Mouse (Mus musculus): ENCODE measurements around the gene Dchs2. TPM values are rescaled to one million over a fixed set of nuclear protein-coding genes. Genes with fewer than 3 reads are reported as not detected.

Dchs2 gene
- total RNA-seq, 1 experiment: 0.22 TPM

GRCm38 (mm10) chr3:83201286-83201980 lies 73.7 kb downstream of the Dchs2 start:
- no peaks in the 10 kb centered on the region for H3K4me1 ChIP-seq (ENCODE audit: control insufficient read depth in 2 of 2, insufficient read depth in 2 of 2, low read length in 2 of 2, poor library complexity in 1 of 2)
- DNase-seq (ENCODE audit: low read depth, low spot score): no peak
- H3K4me3 ChIP-seq (ENCODE audit: insufficient read depth in 1 of 2, low read depth in 1 of 2, low read length in 2 of 2, poor library complexity in 1 of 2, severe bottlenecking in 1 of 2): no peak overlapping the region
- no peaks in the 10 kb centered on the region for H3K36me3 ChIP-seq (ENCODE audit: control insufficient read depth, insufficient read depth, low read length, poor library complexity, severe bottlenecking)
- no peak overlapping the region for H3K27ac ChIP-seq (ENCODE audit: insufficient read depth, low read depth, low read length, poor library complexity, severe bottlenecking)
- TF ChIP-seq HCFC1 (IDR thresholded peaks at IDR 0.05; ENCODE audit: borderline replicate concordance, insufficient read depth, low read length): no peak
- no peak for TF ChIP-seq CHD2 (IDR thresholded peaks at IDR 0.05; ENCODE audit: low read depth, low read length)
- TF ChIP-seq ZC3H11A (IDR thresholded peaks at IDR 0.05; ENCODE audit: borderline replicate concordance, low read depth, low read length): no peak
- no peak for TF ChIP-seq MAFK (IDR thresholded peaks at IDR 0.05; ENCODE audit: insufficient read depth, low read depth, low read length)
- no peak for TF ChIP-seq ZNF384 (IDR thresholded peaks at IDR 0.05; ENCODE audit: low read depth, low read length)
- H3K9me3 ChIP-seq (ENCODE audit: control insufficient read depth, insufficient read depth, low read depth, low read length): no peaks in the 10 kb centered on the region
- no peak overlapping the region for H3K9ac ChIP-seq (ENCODE audit: insufficient read depth, low read depth, low read length, poor library complexity, severe bottlenecking)
- in situ Hi-C loops (cut with MboI; ENCODE audit: low sequenced_read_pairs in 2 of 2, unreplicated experiment in 2 of 2): no loop called here

GRCm38 (mm10) chr3:83205073-83205668 lies 77.4 kb downstream of the Dchs2 start:
- Histone ChIP-seq H3K4me1 (ENCODE audit: control insufficient read depth in 2 of 2, insufficient read depth in 2 of 2, low read length in 2 of 2, poor library complexity in 1 of 2) (no peaks in the 10 kb centered on the region), H3K9ac (ENCODE audit: insufficient read depth, low read depth, low read length, poor library complexity, severe bottlenecking) (no peak overlapping the region), H3K36me3 (ENCODE audit: control insufficient read depth, insufficient read depth, low read length, poor library complexity, severe bottlenecking) (no peaks in the 10 kb centered on the region), H3K27ac (ENCODE audit: insufficient read depth, low read depth, low read length, poor library complexity, severe bottlenecking) (no peak overlapping the region), H3K9me3 (ENCODE audit: control insufficient read depth, insufficient read depth, low read depth, low read length) (no peaks in the 10 kb centered on the region), H3K4me3 (ENCODE audit: insufficient read depth in 1 of 2, low read depth in 1 of 2, low read length in 2 of 2, poor library complexity in 1 of 2, severe bottlenecking in 1 of 2) (no peak overlapping the region)
- TF ChIP-seq CHD2 (IDR thresholded peaks at IDR 0.05; ENCODE audit: low read depth, low read length): no peak
- no peak for TF ChIP-seq MAFK (IDR thresholded peaks at IDR 0.05; ENCODE audit: insufficient read depth, low read depth, low read length)
- no peak for TF ChIP-seq ZNF384 (IDR thresholded peaks at IDR 0.05; ENCODE audit: low read depth, low read length)
- TF ChIP-seq ZC3H11A (IDR thresholded peaks at IDR 0.05; ENCODE audit: borderline replicate concordance, low read depth, low read length): no peak
- no peak for TF ChIP-seq HCFC1 (IDR thresholded peaks at IDR 0.05; ENCODE audit: borderline replicate concordance, insufficient read depth, low read length)
- in situ Hi-C loops (cut with MboI; ENCODE audit: low sequenced_read_pairs in 2 of 2, unreplicated experiment in 2 of 2): no loop called here
- no peak for DNase-seq (ENCODE audit: low read depth, low spot score)

- H3K4me3 ChIP-seq (ENCODE audit: insufficient read depth in 1 of 2, low read depth in 1 of 2, low read length in 2 of 2, poor library complexity in 1 of 2, severe bottlenecking in 1 of 2): no peak overlapping the region
- no peaks in the 10 kb centered on the region for H3K9me3 ChIP-seq (ENCODE audit: control insufficient read depth, insufficient read depth, low read depth, low read length)
- no peaks in the 10 kb centered on the region for H3K4me1 ChIP-seq (ENCODE audit: control insufficient read depth in 2 of 2, insufficient read depth in 2 of 2, low read length in 2 of 2, poor library complexity in 1 of 2)
- no peak overlapping the region for H3K27ac ChIP-seq (ENCODE audit: insufficient read depth, low read depth, low read length, poor library complexity, severe bottlenecking)
- H3K36me3 ChIP-seq (ENCODE audit: control insufficient read depth, insufficient read depth, low read length, poor library complexity, severe bottlenecking): no peaks in the 10 kb centered on the region
- in situ Hi-C loops (cut with MboI; ENCODE audit: low sequenced_read_pairs in 2 of 2, unreplicated experiment in 2 of 2): no loop called here
- no peak overlapping the region for H3K9ac ChIP-seq (ENCODE audit: insufficient read depth, low read depth, low read length, poor library complexity, severe bottlenecking)
- TF ChIP-seq HCFC1 (IDR thresholded peaks at IDR 0.05; ENCODE audit: borderline replicate concordance, insufficient read depth, low read length): no peak
- TF ChIP-seq CHD2 (IDR thresholded peaks at IDR 0.05; ENCODE audit: low read depth, low read length): no peak
- TF ChIP-seq ZNF384 (IDR thresholded peaks at IDR 0.05; ENCODE audit: low read depth, low read length): no peak
- TF ChIP-seq MAFK (IDR thresholded peaks at IDR 0.05; ENCODE audit: insufficient read depth, low read depth, low read length): no peak
- no peak for TF ChIP-seq ZC3H11A (IDR thresholded peaks at IDR 0.05; ENCODE audit: borderline replicate concordance, low read depth, low read length)
- DNase-seq (ENCODE audit: low read depth, low spot score): no peak
These were observed 81.9 kb downstream of the Dchs2 start for GRCm38 (mm10) chr3:83209646-83210045.

GRCm38 (mm10) chr3:83210210-83210609 lies 82.5 kb downstream of the Dchs2 start:
- H3K27ac ChIP-seq (ENCODE audit: insufficient read depth, low read depth, low read length, poor library complexity, severe bottlenecking): no peak overlapping the region
- DNase-seq (ENCODE audit: low read depth, low spot score): no peak
- in situ Hi-C loops (cut with MboI; ENCODE audit: low sequenced_read_pairs in 2 of 2, unreplicated experiment in 2 of 2): no loop called here
- no peak overlapping the region for H3K9ac ChIP-seq (ENCODE audit: insufficient read depth, low read depth, low read length, poor library complexity, severe bottlenecking)
- no peak overlapping the region for H3K4me3 ChIP-seq (ENCODE audit: insufficient read depth in 1 of 2, low read depth in 1 of 2, low read length in 2 of 2, poor library complexity in 1 of 2, severe bottlenecking in 1 of 2)
- no peaks in the 10 kb centered on the region for H3K9me3 ChIP-seq (ENCODE audit: control insufficient read depth, insufficient read depth, low read depth, low read length)
- TF ChIP-seq CHD2 (IDR thresholded peaks at IDR 0.05; ENCODE audit: low read depth, low read length) (no peak), MAFK (IDR thresholded peaks at IDR 0.05; ENCODE audit: insufficient read depth, low read depth, low read length) (no peak), ZC3H11A (IDR thresholded peaks at IDR 0.05; ENCODE audit: borderline replicate concordance, low read depth, low read length) (no peak), ZNF384 (IDR thresholded peaks at IDR 0.05; ENCODE audit: low read depth, low read length) (no peak), HCFC1 (IDR thresholded peaks at IDR 0.05; ENCODE audit: borderline replicate concordance, insufficient read depth, low read length) (no peak)
- no peaks in the 10 kb centered on the region for H3K4me1 ChIP-seq (ENCODE audit: control insufficient read depth in 2 of 2, insufficient read depth in 2 of 2, low read length in 2 of 2, poor library complexity in 1 of 2)
- H3K36me3 ChIP-seq (ENCODE audit: control insufficient read depth, insufficient read depth, low read length, poor library complexity, severe bottlenecking): no peaks in the 10 kb centered on the region

Data from ES-E14 (cell line).